Mouse (Mus musculus): ENCODE results near the gene Slc19a3. TPM values are rescaled to one million over a fixed set of nuclear protein-coding genes. Genes with fewer than 3 reads are reported as not detected.

The Slc19a3 gene
- polyA plus RNA-seq, 1 experiment from 2014 or later, result 0.34 TPM

DNA sequence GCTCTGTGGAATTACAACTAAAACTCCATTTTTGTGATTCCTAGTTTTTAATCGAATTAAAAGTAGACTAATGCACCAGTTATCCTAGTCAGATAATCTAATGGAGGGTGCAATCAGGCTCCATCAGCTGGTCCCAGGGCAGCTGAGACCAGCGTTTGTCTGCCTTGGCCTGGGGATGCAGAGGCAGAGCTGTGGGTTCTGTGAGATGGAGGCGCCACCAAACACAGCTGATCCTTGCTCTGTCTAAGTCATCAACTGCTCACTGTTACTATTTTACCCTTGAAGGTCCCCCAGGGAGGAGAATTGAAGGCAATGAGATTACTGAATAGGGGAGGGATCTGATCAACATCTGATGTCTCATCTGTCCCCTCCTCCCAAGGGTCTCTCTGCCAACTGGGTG lies 71.8 kb downstream of the Slc19a3 start:
- H3K36me3 ChIP-seq (ENCODE audit: control insufficient read depth, insufficient read depth, low read length), result no peaks in the 10 kb centered on the region
- no peaks in the 10 kb centered on the region for H3K27me3 ChIP-seq (ENCODE audit: control insufficient read depth, insufficient read depth, low read length)
- H3K4me2 ChIP-seq (replicated peaks; ENCODE audit: low read depth), result no peak overlapping the region
- DNase-seq (ENCODE audit: low spot score), result no peak
- no peak overlapping the region for H3K9ac ChIP-seq (ENCODE audit: low read length)
- H3K9me3 ChIP-seq (ENCODE audit: control insufficient read depth, low read length), result no peaks in the 10 kb centered on the region
- 71% methylated on average over 3 of the region's 3 CpGs for WGBS
- H3K4me3 ChIP-seq (ENCODE audit: low read depth, low read length), result no peak overlapping the region
- no peak overlapping the region for H3K27ac ChIP-seq (replicated peaks)
- TF ChIP-seq CTCF (IDR thresholded peaks at IDR 0.05; ENCODE audit: low read depth), result no peak
- TF ChIP-seq EP300 (optimal IDR thresholded peaks at IDR 0.05), result no peak
- no peak for ATAC-seq (ENCODE audit: low FRiP score, low TSS enrichment)
- H3K4me1 ChIP-seq (replicated peaks; ENCODE audit: control insufficient read depth, insufficient read depth), result no peaks in the 10 kb centered on the region

Other genes with a start within 250 kb of the Slc19a3 start
- 18.2 and 18.8 TPM in 2 replicates for gene Agfg1, start 199.0 kb downstream of the Slc19a3 start, polyA plus RNA-seq (2015; fragmentation: Nextera tagmentation; extraction: Ambion mirVana)
- gene A030005L19Rik, start 125.1 kb downstream of the Slc19a3 start, polyA plus RNA-seq (2015; fragmentation: Nextera tagmentation; extraction: Ambion mirVana), result not detected in 2 replicates
- not detected in 2 replicates for gene A030014E15Rik, start 113.5 kb downstream of the Slc19a3 start, polyA plus RNA-seq (2015; fragmentation: Nextera tagmentation; extraction: Ambion mirVana)
- not detected in 2 replicates for gene Gm6217, start 107.0 kb downstream of the Slc19a3 start, polyA plus RNA-seq (2015; fragmentation: Nextera tagmentation; extraction: Ambion mirVana)
- not detected in 2 replicates for gene A030003K21Rik, start 95.1 kb downstream of the Slc19a3 start, polyA plus RNA-seq (2015; fragmentation: Nextera tagmentation; extraction: Ambion mirVana)
- not detected in 2 replicates for gene Gm7544, start 82.4 kb downstream of the Slc19a3 start, polyA plus RNA-seq (2015; fragmentation: Nextera tagmentation; extraction: Ambion mirVana)
- gene Gm47955, start 78.2 kb downstream of the Slc19a3 start, polyA plus RNA-seq (2015; fragmentation: Nextera tagmentation; extraction: Ambion mirVana), result not detected in 2 replicates
- not detected in 2 replicates for gene Gm47959, start 37.9 kb downstream of the Slc19a3 start, polyA plus RNA-seq (2015; fragmentation: Nextera tagmentation; extraction: Ambion mirVana)
- gene Krtap28-10, start 4.0 kb upstream of the Slc19a3 start, polyA plus RNA-seq (2015; fragmentation: Nextera tagmentation; extraction: Ambion mirVana), result not detected in 2 replicates
- gene Gm47969, start 6.5 kb upstream of the Slc19a3 start, polyA plus RNA-seq (2015; fragmentation: Nextera tagmentation; extraction: Ambion mirVana), result not detected in 2 replicates
- gene A030005K14Rik, start 20.9 kb upstream of the Slc19a3 start, polyA plus RNA-seq (2015; fragmentation: Nextera tagmentation; extraction: Ambion mirVana), result not detected in 2 replicates
- not detected in 2 replicates for gene Krtap28-13, start 22.5 kb upstream of the Slc19a3 start, polyA plus RNA-seq (2015; fragmentation: Nextera tagmentation; extraction: Ambion mirVana)
- 6.2 and 15.2 TPM in 2 replicates for gene Ccl20, start 78.3 kb upstream of the Slc19a3 start, polyA plus RNA-seq (2015; fragmentation: Nextera tagmentation; extraction: Ambion mirVana)
- 0.12 and 0.18 TPM in 2 replicates for gene Daw1, start 121.3 kb upstream of the Slc19a3 start, polyA plus RNA-seq (2015; fragmentation: Nextera tagmentation; extraction: Ambion mirVana)

Measured in stomach, postnatal 0 days (tissue).